Mouse (Mus musculus): ENCODE results near the gene Klhl10. TPM values are rescaled to one million over a fixed set of nuclear protein-coding genes. Genes with fewer than 3 reads are reported as not detected.

Gene Klhl10
- polyA plus RNA-seq, 1 experiment from 2014 or later: 0.73 TPM

GRCm38 (mm10) chr11:100471352-100472196, 29.9 kb downstream of the Klhl10 start:
- H3K9me3 ChIP-seq (replicated peaks; ENCODE audit: control insufficient read depth, low read length, poor library complexity, severe bottlenecking): no peaks in the 10 kb centered on the region
- peak; percentile 60 for ATAC-seq
- 3% methylated on average over 29 of the region's 30 CpGs for WGBS
- H3K9ac ChIP-seq (ENCODE audit: low read depth, low read length): peak overlapping the region; percentile 95
- H3K4me2 ChIP-seq (ENCODE audit: low read length): peak overlapping the region; percentile 64
- 0 out of 2 replicates have a peak, but pooled peaks cover 6% of the 10 kb centered on the region for H3K36me3 ChIP-seq (ENCODE audit: control insufficient read depth, insufficient read depth, low read length)
- no peaks in the 10 kb centered on the region for H3K27me3 ChIP-seq (ENCODE audit: control insufficient read depth, insufficient read depth, low read depth, low read length)
- H3K27ac ChIP-seq (ENCODE audit: low read length): peak overlapping the region; percentile 91
- peak overlapping the region; percentile 96 for H3K4me3 ChIP-seq (ENCODE audit: low read depth, low read length)
- H3K4me1 ChIP-seq (ENCODE audit: control insufficient read depth, insufficient read depth, low read length): peaks cover 23% of the 10 kb centered on the region

GRCm38 (mm10) chr11:100472197-100472934, 30.6 kb downstream of the Klhl10 start, which contains the start of gene Klhl11:
TSS of gene Klhl11 (minus strand) at chr11:100472741.
- under 1% methylated on average over 83 of the region's 83 CpGs for WGBS
- peak within 1 kb of the TSS; percentile 64 for H3K4me2 ChIP-seq (ENCODE audit: low read length)
- peak within 1 kb of the TSS; percentile 95 for H3K9ac ChIP-seq (ENCODE audit: low read depth, low read length)
- H3K4me3 ChIP-seq (ENCODE audit: low read depth, low read length): peak within 1 kb of the TSS; percentile 96
- H3K27me3 ChIP-seq (ENCODE audit: control insufficient read depth, insufficient read depth, low read depth, low read length): no peaks in the 10 kb centered on the region
- peaks cover 11% of the 10 kb centered on the region; the same call in 1 of the 2 replicates for H3K36me3 ChIP-seq (ENCODE audit: control insufficient read depth, insufficient read depth, low read length)
- H3K4me1 ChIP-seq (ENCODE audit: control insufficient read depth, insufficient read depth, low read length): peaks cover 23% of the 10 kb centered on the region
- no peaks in the 10 kb centered on the region for H3K9me3 ChIP-seq (replicated peaks; ENCODE audit: control insufficient read depth, low read length, poor library complexity, severe bottlenecking)
- H3K27ac ChIP-seq (ENCODE audit: low read length): peak within 1 kb of the TSS; percentile 91
- peak; percentile 91 for ATAC-seq

- 32% methylated on average over 5 of the region's 5 CpGs for WGBS
- H3K4me2 ChIP-seq (ENCODE audit: low read length): peak overlapping the region; percentile 35; the same call in 1 of the 2 replicates
- no peaks in the 10 kb centered on the region for H3K27me3 ChIP-seq (ENCODE audit: control insufficient read depth, insufficient read depth, low read depth, low read length)
- peak overlapping the region; percentile 96 for H3K4me3 ChIP-seq (ENCODE audit: low read depth, low read length)
- ATAC-seq: peak; percentile 46; the same call in 1 of the 2 replicates
- no peaks in the 10 kb centered on the region for H3K9me3 ChIP-seq (replicated peaks; ENCODE audit: control insufficient read depth, low read length, poor library complexity, severe bottlenecking)
- peak overlapping the region; percentile 91; the same call in 1 of the 2 replicates for H3K27ac ChIP-seq (ENCODE audit: low read length)
- H3K4me1 ChIP-seq (ENCODE audit: control insufficient read depth, insufficient read depth, low read length): peaks cover 23% of the 10 kb centered on the region
- peaks cover 13% of the 10 kb centered on the region; the same call in 1 of the 2 replicates for H3K36me3 ChIP-seq (ENCODE audit: control insufficient read depth, insufficient read depth, low read length)
- H3K9ac ChIP-seq (ENCODE audit: low read depth, low read length): no peak overlapping the region
These were observed 31.2 kb downstream of the Klhl10 start for GRCm38 (mm10) chr11:100472935-100473295.

GRCm38 (mm10) chr11:100476281-100476680, 34.6 kb downstream of the Klhl10 start:
- Histone ChIP-seq H3K4me3 (ENCODE audit: low read depth, low read length) (no peak overlapping the region), H3K36me3 (ENCODE audit: control insufficient read depth, insufficient read depth, low read length) (peaks cover 39% of the 10 kb centered on the region), H3K9ac (ENCODE audit: low read depth, low read length) (no peak overlapping the region), H3K9me3 (replicated peaks; ENCODE audit: control insufficient read depth, low read length, poor library complexity, severe bottlenecking) (no peaks in the 10 kb centered on the region), H3K27me3 (ENCODE audit: control insufficient read depth, insufficient read depth, low read depth, low read length) (no peaks in the 10 kb centered on the region), H3K27ac (ENCODE audit: low read length) (no peak overlapping the region), H3K4me2 (ENCODE audit: low read length) (no peak overlapping the region), H3K4me1 (ENCODE audit: control insufficient read depth, insufficient read depth, low read length) (0 out of 2 replicates have a peak, but pooled peaks cover 3% of the 10 kb centered on the region)
- WGBS: 94% methylated on average over 5 of the region's 5 CpGs
- ATAC-seq: no peak

- Histone ChIP-seq H3K36me3 (ENCODE audit: control insufficient read depth, insufficient read depth, low read length) (peaks cover 62% of the 10 kb centered on the region), H3K9me3 (replicated peaks; ENCODE audit: control insufficient read depth, low read length, poor library complexity, severe bottlenecking) (no peaks in the 10 kb centered on the region), H3K9ac (ENCODE audit: low read depth, low read length) (no peak overlapping the region), H3K27me3 (ENCODE audit: control insufficient read depth, insufficient read depth, low read depth, low read length) (no peaks in the 10 kb centered on the region), H3K4me1 (ENCODE audit: control insufficient read depth, insufficient read depth, low read length) (no peaks in the 10 kb centered on the region), H3K4me3 (ENCODE audit: low read depth, low read length) (no peak overlapping the region), H3K27ac (ENCODE audit: low read length) (no peak overlapping the region), H3K4me2 (ENCODE audit: low read length) (no peak overlapping the region)
- WGBS: 91% methylated on average over 7 of the region's 7 CpGs
- ATAC-seq: no peak
These were observed 37.4 kb downstream of the Klhl10 start for GRCm38 (mm10) chr11:100479152-100479551.

GRCm38 (mm10) chr11:100484461-100484860, 42.7 kb downstream of the Klhl10 start:
- peaks cover 49% of the 10 kb centered on the region for H3K36me3 ChIP-seq (ENCODE audit: control insufficient read depth, insufficient read depth, low read length)
- no peak overlapping the region for H3K27ac ChIP-seq (ENCODE audit: low read length)
- no peaks in the 10 kb centered on the region for H3K27me3 ChIP-seq (ENCODE audit: control insufficient read depth, insufficient read depth, low read depth, low read length)
- H3K4me2 ChIP-seq (ENCODE audit: low read length): no peak overlapping the region
- no peak overlapping the region for H3K9ac ChIP-seq (ENCODE audit: low read depth, low read length)
- 94% methylated on average over 3 of the region's 3 CpGs for WGBS
- no peaks in the 10 kb centered on the region for H3K9me3 ChIP-seq (replicated peaks; ENCODE audit: control insufficient read depth, low read length, poor library complexity, severe bottlenecking)
- H3K4me1 ChIP-seq (ENCODE audit: control insufficient read depth, insufficient read depth, low read length): no peaks in the 10 kb centered on the region
- H3K4me3 ChIP-seq (ENCODE audit: low read depth, low read length): no peak overlapping the region
- ATAC-seq: no peak

GRCm38 (mm10) chr11:100485801-100486538, 44.3 kb downstream of the Klhl10 start:
- no peaks in the 10 kb centered on the region for H3K9me3 ChIP-seq (replicated peaks; ENCODE audit: control insufficient read depth, low read length, poor library complexity, severe bottlenecking)
- no peak overlapping the region for H3K27ac ChIP-seq (ENCODE audit: low read length)
- no peaks in the 10 kb centered on the region for H3K4me1 ChIP-seq (ENCODE audit: control insufficient read depth, insufficient read depth, low read length)
- no peak overlapping the region for H3K4me3 ChIP-seq (ENCODE audit: low read depth, low read length)
- no peak overlapping the region for H3K4me2 ChIP-seq (ENCODE audit: low read length)
- H3K9ac ChIP-seq (ENCODE audit: low read depth, low read length): no peak overlapping the region
- H3K36me3 ChIP-seq (ENCODE audit: control insufficient read depth, insufficient read depth, low read length): peaks cover 44% of the 10 kb centered on the region
- ATAC-seq: no peak
- 89% methylated on average over 8 of the region's 8 CpGs for WGBS
- H3K27me3 ChIP-seq (ENCODE audit: control insufficient read depth, insufficient read depth, low read depth, low read length): no peaks in the 10 kb centered on the region

GRCm38 (mm10) chr11:100490951-100491350, 49.2 kb downstream of the Klhl10 start:
- no peak for ATAC-seq

More at GRCm38 (mm10) chr11:100490951-100491350, 49.2 kb downstream of the Klhl10 start:
- Histone ChIP-seq H3K27ac (ENCODE audit: low read length) (no peak overlapping the region), H3K4me2 (ENCODE audit: low read length) (no peak overlapping the region), H3K9me3 (replicated peaks; ENCODE audit: control insufficient read depth, low read length, poor library complexity, severe bottlenecking) (no peaks in the 10 kb centered on the region), H3K36me3 (ENCODE audit: control insufficient read depth, insufficient read depth, low read length) (peaks cover 42% of the 10 kb centered on the region), H3K4me3 (ENCODE audit: low read depth, low read length) (no peak overlapping the region), H3K27me3 (ENCODE audit: control insufficient read depth, insufficient read depth, low read depth, low read length) (no peaks in the 10 kb centered on the region), H3K4me1 (ENCODE audit: control insufficient read depth, insufficient read depth, low read length) (no peaks in the 10 kb centered on the region), H3K9ac (ENCODE audit: low read depth, low read length) (no peak overlapping the region)
- 92% methylated on average over 6 of the region's 6 CpGs for WGBS

All from midbrain, embryonic 16.5 days (tissue).